Mouse (Mus musculus) stomach, postnatal 0 days (tissue): ENCODE data around the gene Dhrs1.

Experiments
- CTCF ChIP-seq: IDR thresholded peaks from 2 replicates; pipeline ENCODE4 v1.5.1; 2016; ENCODE audit warnings: antibody characterized with exemption, low read depth, mild to moderate bottlenecking, moderate library complexity
- EP300 ChIP-seq: optimal IDR thresholded peaks from 2 replicates; pipeline ENCODE3; 2016; ENCODE audit warnings: antibody characterized with exemption

GRCm38 (mm10) chr14:55724411-55724871 is 21.0 kb downstream of the Dhrs1 start:
- TF ChIP-seq CTCF (no peak), EP300 (no peak)
